Mouse (Mus musculus) kidney, adult 8-10 months (tissue): ENCODE measurements around the gene Agbl1.
"Not testable (repeated sequence)": the region's sequence is repeated elsewhere in the genome, so short reads cannot be mapped to it uniquely, and the experiment has no call there.

Experiments
- DNase-seq, 2 experiments: peaks; one replicate each; pipeline ENCODE4 v3.0.0; 2022

The Agbl1 gene

GRCm38 (mm10) chr7:76229311-76229937 is at the start of gene Agbl1:
Gene Agbl1 (plus strand): TSS chr7:76229887.
- DNase-seq: no peak

GRCm38 (mm10) chr7:76185005-76185658 is 44.6 kb upstream of the Agbl1 start:
- DNase-seq: no peak

- no peak for DNase-seq
Observed at GRCm38 (mm10) chr7:76185681-76186121, 44.0 kb upstream of the Agbl1 start.

- no peak for DNase-seq
Observed at GRCm38 (mm10) chr7:76218546-76218945, 11.1 kb upstream of the Agbl1 start.

- DNase-seq: no peak
Observed at GRCm38 (mm10) chr7:76219797-76220469, 9.8 kb upstream of the Agbl1 start.

GRCm38 (mm10) chr7:76222691-76223090 is 7.0 kb upstream of the Agbl1 start:
- no peak for DNase-seq

- no peak for DNase-seq
Observed at GRCm38 (mm10) chr7:76228881-76229280, 806 bp upstream of the Agbl1 start.

GRCm38 (mm10) chr7:76234321-76234720 is 4.6 kb downstream of the Agbl1 start:
- no peak for DNase-seq

- no peak for DNase-seq
Observed at GRCm38 (mm10) chr7:76237497-76237896, 7.8 kb downstream of the Agbl1 start.

- not testable (repeated sequence) for DNase-seq
Observed at GRCm38 (mm10) chr7:76244839-76245238, 15.2 kb downstream of the Agbl1 start.

GRCm38 (mm10) chr7:76275061-76275460 is 45.4 kb downstream of the Agbl1 start:
- DNase-seq: no peak

GRCm38 (mm10) chr7:76282831-76283230 is 53.1 kb downstream of the Agbl1 start:
- DNase-seq: no peak

GRCm38 (mm10) chr7:76287531-76287930 is 57.8 kb downstream of the Agbl1 start:
- no peak for DNase-seq

GRCm38 (mm10) chr7:76321866-76322553 is 92.3 kb downstream of the Agbl1 start:
- no peak for DNase-seq

- no peak for DNase-seq
Observed at GRCm38 (mm10) chr7:76326091-76326490, 96.4 kb downstream of the Agbl1 start.

GRCm38 (mm10) chr7:76339308-76339707 is 109.6 kb downstream of the Agbl1 start:
- DNase-seq: no peak

GRCm38 (mm10) chr7:76341601-76342000 is 111.9 kb downstream of the Agbl1 start:
- no peak for DNase-seq

GRCm38 (mm10) chr7:76353469-76353868 is 123.8 kb downstream of the Agbl1 start:
- no peak for DNase-seq

GRCm38 (mm10) chr7:76354510-76354909 is 124.8 kb downstream of the Agbl1 start:
- peak; percentile 19 to 48 for DNase-seq

GRCm38 (mm10) chr7:76371269-76371668 is 141.6 kb downstream of the Agbl1 start:
- no peak for DNase-seq

GRCm38 (mm10) chr7:76379493-76379892 is 149.8 kb downstream of the Agbl1 start:
- DNase-seq: no peak

- no peak for DNase-seq
Observed at GRCm38 (mm10) chr7:76381986-76382385, 152.3 kb downstream of the Agbl1 start.

GRCm38 (mm10) chr7:76389240-76389639 is 159.6 kb downstream of the Agbl1 start:
- DNase-seq: no peak
